Mouse (Mus musculus) embryo, embryonic 9.5 days (tissue): Measurements from ENCODE around the gene Ywhaq.
A peak's percentile ranks its signal among the peaks of the same experiment; 100 is the strongest.

Experiments used
- DNase-seq: peaks from one replicate; pipeline ENCODE4 v3.0.0-alpha.2; 2017; ENCODE audit errors: extremely low spot score

Gene Ywhaq

GRCm38 (mm10) chr12:21417100-21418070 is at the start of gene Ywhaq:
Gene Ywhaq, minus strand, starts transcription at chr12:21417637.
- peak; percentile 99 for DNase-seq

DNA sequence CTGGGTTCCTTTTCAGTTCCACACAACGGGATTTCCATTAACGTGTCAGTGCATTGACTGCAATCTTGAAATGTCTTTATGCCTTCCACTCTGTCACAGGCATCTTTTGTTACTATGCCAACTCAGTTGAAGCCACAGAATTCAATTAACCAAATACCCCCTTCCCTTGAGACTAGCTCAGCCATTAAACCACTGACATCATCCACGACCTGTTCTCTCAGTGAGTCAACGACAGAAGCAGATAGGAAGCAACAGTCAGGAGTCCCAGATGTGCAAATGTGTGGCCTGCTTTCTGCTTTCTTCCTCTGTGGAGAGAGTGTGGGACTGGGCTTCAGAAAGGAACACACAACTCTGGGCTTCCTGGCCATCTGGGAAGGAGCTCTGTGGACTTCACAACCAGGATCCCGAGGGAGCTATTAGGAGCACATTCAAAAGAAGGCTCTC is 46.0 kb upstream of the Ywhaq start:
- no peak for DNase-seq

GRCm38 (mm10) chr12:21462658-21463057 is 45.2 kb upstream of the Ywhaq start:
- no peak for DNase-seq

DNA sequence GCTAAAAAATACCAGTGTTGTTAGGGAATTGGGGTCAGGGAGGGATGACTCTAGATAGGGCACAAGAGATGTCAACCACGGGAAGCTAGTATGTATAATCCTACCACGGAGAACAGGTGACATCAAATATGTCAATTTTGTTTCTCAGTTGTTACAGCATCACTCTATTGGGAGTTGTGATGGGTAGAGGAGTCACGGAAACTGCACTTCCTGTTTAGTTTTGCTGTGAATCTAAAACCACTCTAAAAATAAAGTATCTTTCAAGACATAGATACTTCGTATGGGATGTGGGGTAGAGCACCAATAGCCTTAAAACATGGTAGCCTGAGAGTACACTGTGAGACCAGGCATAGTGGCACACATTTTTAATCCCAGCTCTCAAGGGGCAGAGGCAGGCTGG is 42.2 kb upstream of the Ywhaq start:
- no peak for DNase-seq

GRCm38 (mm10) chr12:21456021-21456420 is 38.6 kb upstream of the Ywhaq start:
- no peak for DNase-seq

GRCm38 (mm10) chr12:21451752-21452151 is 34.3 kb upstream of the Ywhaq start:
- no peak for DNase-seq

- DNase-seq, result no peak
Observed at GRCm38 (mm10) chr12:21451351-21451750, 33.9 kb upstream of the Ywhaq start.

DNA sequence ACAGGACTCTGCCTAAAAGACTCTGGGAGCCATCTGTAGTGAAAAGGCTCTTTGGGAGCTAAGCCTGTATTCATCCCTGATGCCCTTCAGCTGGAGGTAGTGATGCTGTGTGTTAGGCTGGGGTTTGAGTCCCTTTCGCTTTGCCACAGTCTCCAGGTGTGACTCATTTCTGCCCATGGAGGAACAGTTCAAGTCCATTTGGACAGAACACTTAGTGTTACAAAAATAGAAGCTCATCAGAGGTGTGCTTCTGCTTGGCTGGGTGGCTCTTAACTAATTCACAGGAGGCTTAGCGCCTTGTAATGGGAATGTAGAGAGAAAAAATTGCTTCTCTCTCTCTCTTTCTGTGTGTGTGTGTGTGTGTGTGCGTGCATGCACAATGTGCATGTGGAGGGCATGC is 26.3 kb upstream of the Ywhaq start:
- no peak for DNase-seq

DNA sequence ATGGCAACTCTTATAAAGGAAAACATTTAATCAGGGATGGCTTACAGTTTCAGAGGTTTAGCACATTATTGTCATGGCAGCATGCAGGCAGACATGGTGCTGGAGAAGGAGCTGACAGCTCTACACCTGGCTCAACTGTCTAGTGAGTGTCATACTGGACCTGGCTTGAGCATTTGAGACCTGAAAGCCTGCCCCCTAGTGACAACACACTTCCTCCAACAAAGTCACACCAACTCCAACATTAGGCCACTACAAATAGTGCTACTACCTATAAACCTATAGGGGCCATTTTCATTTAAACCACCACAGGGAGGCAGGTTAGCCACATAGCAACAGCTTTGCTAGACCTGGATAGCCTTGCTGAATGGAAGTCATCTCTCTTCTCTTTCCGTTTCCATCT is 24.4 kb upstream of the Ywhaq start:
- DNase-seq, result no peak

DNA sequence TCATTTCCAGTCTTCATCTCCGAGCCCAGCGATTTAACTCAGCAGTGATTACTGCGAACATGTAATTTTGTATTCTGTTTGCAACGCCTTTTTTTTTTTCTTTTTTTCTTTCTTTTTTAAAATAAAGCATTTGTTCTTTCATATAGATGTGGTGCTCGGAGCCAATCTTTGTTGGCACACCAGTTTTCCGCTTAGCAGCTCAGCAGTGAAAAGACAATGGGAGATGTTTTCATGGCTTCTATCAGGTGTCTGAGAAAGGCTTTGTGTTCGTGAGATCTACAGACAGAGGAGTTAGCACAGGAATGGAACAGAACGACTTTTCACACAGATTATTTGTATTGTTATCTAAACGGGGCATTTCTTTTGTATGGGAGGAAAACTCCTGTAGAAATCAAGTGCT is 22.0 kb upstream of the Ywhaq start:
- no peak for DNase-seq

DNA sequence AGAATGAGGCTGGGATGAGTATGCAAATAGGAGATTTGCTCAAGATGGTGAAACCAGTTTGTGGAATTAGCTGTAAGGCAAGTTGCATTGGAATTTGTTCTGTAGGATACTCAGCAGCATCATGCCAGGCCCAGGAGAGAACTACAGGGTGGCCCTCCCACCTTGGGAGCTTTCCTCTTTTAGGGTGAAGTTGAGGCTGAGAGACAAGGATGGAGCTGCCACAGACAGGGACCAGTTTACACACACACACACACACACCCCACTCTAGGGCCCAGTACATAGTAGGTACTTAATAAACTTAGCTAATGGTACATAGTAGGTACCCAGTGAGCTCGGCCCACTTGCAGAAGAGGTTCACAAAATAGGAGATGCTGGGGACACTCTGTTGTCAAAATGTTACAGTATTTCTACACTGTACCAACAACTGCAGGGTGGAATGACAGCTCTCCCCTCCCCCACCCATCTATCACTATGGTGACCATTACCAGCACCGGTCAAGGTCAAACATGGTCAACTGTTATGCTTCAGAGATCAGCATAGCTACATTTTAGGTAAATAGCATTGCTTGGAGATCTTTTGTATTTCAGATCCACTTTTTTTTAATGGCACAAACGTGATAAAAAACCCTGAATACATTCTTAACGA is 21.4 kb upstream of the Ywhaq start:
- no peak for DNase-seq

DNA sequence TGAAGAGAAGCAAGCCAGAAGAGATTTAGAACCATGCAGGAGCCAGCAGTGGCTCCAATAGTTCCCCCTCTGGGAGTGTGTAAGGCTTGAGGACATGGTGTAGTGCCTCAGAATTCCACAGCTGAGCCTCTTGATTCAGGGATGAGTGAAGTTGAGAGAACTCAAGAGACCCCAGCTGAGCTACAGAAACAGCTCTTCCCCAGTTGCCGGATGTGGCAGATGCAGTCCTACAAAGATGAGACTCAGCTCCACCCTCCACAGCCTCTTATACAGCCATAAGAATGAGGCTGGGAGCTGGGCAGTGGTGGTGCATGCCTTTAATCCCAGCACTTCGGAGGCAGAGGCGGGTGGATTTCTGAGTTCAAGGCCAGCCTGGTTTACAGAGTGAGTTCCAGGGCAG is 20.9 kb upstream of the Ywhaq start:
- no peak for DNase-seq

- no peak for DNase-seq
Observed at GRCm38 (mm10) chr12:21431950-21432349, 14.5 kb upstream of the Ywhaq start.

DNA sequence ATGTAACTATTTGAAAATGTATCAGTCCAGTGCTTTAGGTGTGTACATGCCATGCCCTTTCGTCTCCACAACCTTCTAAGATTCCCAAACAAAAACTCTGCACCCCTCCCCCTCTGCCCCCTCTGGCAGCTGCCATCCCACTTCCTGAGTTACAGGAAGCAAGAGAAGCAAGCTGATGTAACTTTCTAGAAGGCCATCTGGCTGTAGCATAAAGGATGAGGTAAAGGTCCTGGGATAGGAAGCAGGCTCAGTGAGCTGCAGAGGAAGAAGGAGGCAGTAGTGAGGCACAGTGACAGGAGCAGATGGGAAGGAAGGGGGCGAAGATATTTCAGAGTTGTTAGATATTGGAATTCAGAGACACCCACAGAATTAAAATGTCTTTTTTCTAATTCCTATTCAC is 13.6 kb upstream of the Ywhaq start:
- DNase-seq, result peak; percentile 23

GRCm38 (mm10) chr12:21430140-21430539 is 12.7 kb upstream of the Ywhaq start:
- no peak for DNase-seq

GRCm38 (mm10) chr12:21429021-21429420 is 11.6 kb upstream of the Ywhaq start:
- no peak for DNase-seq

- peak; percentile 40 for DNase-seq
Observed at GRCm38 (mm10) chr12:21426065-21426940, 8.9 kb upstream of the Ywhaq start.

DNA sequence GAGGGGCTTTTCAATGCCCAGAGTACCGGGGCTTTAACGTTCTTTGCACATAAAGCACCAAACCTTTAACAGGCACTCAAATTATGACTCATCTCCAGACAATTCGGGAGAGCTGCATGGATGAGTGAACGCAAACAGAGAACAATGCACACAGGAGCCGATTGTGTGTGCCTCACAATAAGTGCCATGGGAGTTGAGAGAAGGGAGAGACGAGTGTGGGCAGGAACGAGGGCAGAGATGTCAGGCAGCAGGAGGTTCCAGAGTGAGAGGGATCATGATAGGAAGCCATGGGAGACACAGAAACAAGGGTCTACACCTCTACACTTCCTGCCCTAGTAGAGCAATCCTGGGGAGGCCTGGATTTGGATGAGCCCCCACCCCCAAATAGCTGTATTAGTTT is 7.2 kb upstream of the Ywhaq start:
- DNase-seq, result peak; percentile 12

- peak; percentile 20 for DNase-seq
Observed at GRCm38 (mm10) chr12:21418621-21419131, 1.2 kb upstream of the Ywhaq start.

- DNase-seq, result no peak
Observed at GRCm38 (mm10) chr12:21418083-21418482, 646 bp upstream of the Ywhaq start.

GRCm38 (mm10) chr12:21416506-21416905 is 931 bp downstream of the Ywhaq start:
- DNase-seq, result peak; percentile 36

DNA sequence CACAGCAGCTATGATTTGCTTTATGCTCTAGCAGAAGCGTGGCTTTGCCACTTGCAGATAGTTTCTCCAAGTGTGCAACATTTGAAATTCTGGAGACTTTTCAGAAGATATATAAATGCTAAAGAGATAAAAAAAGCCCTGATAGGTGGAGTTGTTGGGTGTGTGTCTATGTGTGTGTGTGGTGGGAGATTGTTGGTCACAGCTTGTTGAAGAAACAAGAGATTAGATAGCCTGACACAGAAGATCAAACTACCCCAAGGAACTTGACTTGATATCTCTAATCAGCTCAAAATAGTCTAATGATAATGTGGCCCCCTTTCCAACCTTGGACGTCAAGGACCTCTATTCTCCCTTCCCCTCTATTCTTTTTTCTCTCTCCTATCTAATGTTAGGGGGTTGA is 6.8 kb downstream of the Ywhaq start:
- no peak for DNase-seq
